Mouse (Mus musculus) limb, embryonic 12.5 days (tissue): Measurements from ENCODE around the gene Nudt13. TPM values are rescaled to one million over a fixed set of nuclear protein-coding genes. Genes with fewer than 3 reads are reported as not detected.

Experiments
- ATAC-seq: fragments of 200-750 bp; cut with Nextera tagmentation; 2 replicates; pipeline ENCODE4 v1.8.0; 2017; ENCODE audit warnings: low read depth, moderate TSS enrichment; ENCODE audit not compliant: insufficient number of reproducible peaks, insufficient read depth, low FRiP score, low TSS enrichment
- H3K27ac ChIP-seq: fragments of 300-500 bp; sonication (generic); 2 replicates; pipeline ENCODE4 v1.5.1; 2016; ENCODE audit warnings: mild to moderate bottlenecking, moderate library complexity
- H3K27me3 ChIP-seq: fragments of 300-500 bp; sonication (generic); 2 replicates; pipeline ENCODE4 v1.6.1; 2016; ENCODE audit warnings: mild to moderate bottlenecking, moderate library complexity
- H3K36me3 ChIP-seq: fragments of 300-500 bp; sonication (generic); 2 replicates; pipeline ENCODE4 v1.6.1; 2016; ENCODE audit warnings: mild to moderate bottlenecking, moderate library complexity
- H3K4me1 ChIP-seq: fragments of 300-500 bp; sonication (generic); replicated peaks from 2 replicates; pipeline ENCODE4 v1.6.1; 2016
- H3K4me2 ChIP-seq: fragments of 300-500 bp; sonication (generic); 2 replicates; pipeline ENCODE4 v1.6.1; 2016; ENCODE audit warnings: mild to moderate bottlenecking, moderate library complexity
- H3K4me3 ChIP-seq: fragments of 300-500 bp; sonication (generic); replicated peaks from 2 replicates; pipeline ENCODE4 v1.5.1; 2016; ENCODE audit warnings: mild to moderate bottlenecking
- H3K9ac ChIP-seq: fragments of 300-500 bp; sonication (generic); replicated peaks from 2 replicates; pipeline ENCODE4 v1.6.1; 2016; ENCODE audit warnings: mild to moderate bottlenecking, moderate library complexity
- H3K9me3 ChIP-seq: fragments of 300-500 bp; sonication (generic); 2 replicates; pipeline ENCODE4 v1.6.1; 2016; ENCODE audit warnings: mild to moderate bottlenecking, moderate library complexity
- WGBS: fragments of 180-500 bp; shearing (Covaris S2); methylation state at CpG from one replicate; pipeline ENCODE4 v1.1.7; 2016; 5-methylcytosine and 5-hydroxymethylcytosine counted together
- polyA plus RNA-seq: library from polyadenylated mRNA; unstranded; fragments of >200 nt; fragmentation: Nextera tagmentation; extraction: Ambion mirVana; gene quantifications from 2 replicates; pipeline ENCODE4 v1.2.1, GENCODE M21; 2016

Gene Nudt13
- polyA plus RNA-seq, 1 experiment from 2014 or later, result 20.2 TPM

DNA sequence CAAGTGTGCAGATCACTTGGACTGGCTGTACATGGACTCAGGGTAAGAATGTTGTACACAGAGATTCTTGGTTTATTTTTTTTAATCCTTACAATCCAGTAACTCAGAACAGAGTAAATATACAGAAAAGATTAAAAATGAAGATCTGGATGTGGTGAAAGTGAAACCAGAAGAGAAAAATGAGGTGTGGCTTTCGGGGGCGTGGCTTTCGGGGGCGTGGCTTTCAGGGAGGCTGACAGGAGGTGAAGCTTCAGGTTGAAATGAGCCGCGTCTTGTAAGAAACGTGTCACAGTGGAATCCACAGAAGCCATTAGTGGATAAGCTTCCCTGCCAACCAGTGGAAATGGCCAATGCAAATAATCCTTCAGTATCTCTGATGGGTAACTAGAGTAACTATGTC, 46.4 kb downstream of the Nudt13 start:
- no peak for ATAC-seq

GRCm38 (mm10) chr14:20345885-20346284, 51.4 kb downstream of the Nudt13 start:
- H3K36me3 ChIP-seq, result peaks cover 45% of the 10 kb centered on the region
- H3K4me2 ChIP-seq, result no peak overlapping the region
- H3K9ac ChIP-seq, result no peak overlapping the region
- no peak overlapping the region for H3K4me3 ChIP-seq
- no peak overlapping the region for H3K27ac ChIP-seq
- peaks cover 11% of the 10 kb centered on the region for H3K4me1 ChIP-seq
- no peak for ATAC-seq
- WGBS, result 91% methylated on average over 9 of the region's 9 CpGs
- H3K27me3 ChIP-seq, result no peaks in the 10 kb centered on the region
- H3K9me3 ChIP-seq, result no peaks in the 10 kb centered on the region

More for the DNA sequence above, 46.4 kb downstream of the Nudt13 start:
- no peaks in the 10 kb centered on the region for H3K9me3 ChIP-seq
- H3K36me3 ChIP-seq, result peaks cover 74% of the 10 kb centered on the region
- 82% methylated on average over 7 of the region's 7 CpGs for WGBS
- no peak overlapping the region for H3K4me2 ChIP-seq
- no peak overlapping the region for H3K4me3 ChIP-seq
- H3K27ac ChIP-seq, result no peak overlapping the region
- H3K9ac ChIP-seq, result no peak overlapping the region
- no peaks in the 10 kb centered on the region for H3K27me3 ChIP-seq
- no peaks in the 10 kb centered on the region for H3K4me1 ChIP-seq

DNA sequence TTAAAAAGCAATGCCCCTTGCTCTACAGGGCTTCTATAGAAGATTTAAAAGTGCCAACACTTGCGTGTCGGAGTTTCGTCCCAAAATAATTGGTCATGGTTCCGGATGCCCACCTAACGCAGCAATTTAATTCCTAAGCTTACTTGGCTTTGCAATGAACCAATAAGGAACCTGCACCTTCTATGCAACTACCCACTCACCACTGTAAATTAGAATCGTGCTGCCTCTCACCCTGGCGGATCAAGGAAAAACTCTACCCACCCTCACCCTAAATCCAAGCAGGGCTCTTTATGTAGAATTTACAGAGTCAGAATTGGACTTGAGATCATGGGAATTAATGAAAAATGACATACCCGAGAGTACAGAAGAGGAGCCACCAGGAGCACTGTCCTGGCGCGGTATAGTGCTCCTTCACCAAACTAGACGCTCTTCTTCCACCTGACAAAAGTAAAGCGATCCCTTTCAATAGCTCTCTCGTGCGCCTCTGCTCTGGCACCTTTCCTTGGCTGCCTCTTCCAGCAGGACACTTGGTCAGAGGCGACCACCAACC, 53.0 kb downstream of the Nudt13 start:
- 4% methylated on average over 15 of the region's 15 CpGs for WGBS
- peak; percentile 42; the same call in 1 of the 2 replicates for ATAC-seq
- H3K9ac ChIP-seq, result peak overlapping the region; percentile 88
- H3K4me2 ChIP-seq, result peak overlapping the region; percentile 65
- H3K4me1 ChIP-seq, result peaks cover 11% of the 10 kb centered on the region
- H3K9me3 ChIP-seq, result no peaks in the 10 kb centered on the region
- peak overlapping the region; percentile 87 for H3K27ac ChIP-seq
- H3K27me3 ChIP-seq, result no peaks in the 10 kb centered on the region
- peaks cover 40% of the 10 kb centered on the region for H3K36me3 ChIP-seq
- peak overlapping the region; percentile 67 for H3K4me3 ChIP-seq

DNA sequence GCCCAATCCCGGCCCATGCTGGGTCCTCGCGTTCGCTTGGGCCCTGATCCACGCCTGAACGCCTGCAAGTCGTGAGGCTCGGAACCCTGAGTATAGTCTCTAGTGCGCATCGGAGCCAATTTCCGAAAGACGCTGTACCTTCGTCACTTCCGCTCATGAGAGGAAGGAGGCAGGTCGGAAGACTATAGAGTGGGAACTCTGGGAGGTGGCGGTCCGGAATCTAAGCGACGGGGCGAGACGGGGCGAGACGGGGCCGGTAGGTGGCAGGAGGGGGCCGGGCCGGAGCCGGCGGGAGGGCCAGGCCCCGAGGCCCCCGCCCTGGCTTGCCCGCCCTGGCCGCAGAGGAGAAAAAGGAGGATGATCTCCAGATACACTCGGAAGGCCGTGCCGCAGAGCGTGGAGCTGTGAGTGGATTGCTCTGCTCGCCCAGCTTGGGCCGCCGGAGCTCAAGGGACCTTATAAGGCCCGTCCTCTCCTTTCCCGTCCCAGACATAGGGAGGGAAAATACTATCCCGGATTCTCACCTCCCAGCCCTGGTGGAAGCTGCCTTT, 53.6 kb downstream of the Nudt13 start, which contains the start of the genes Ecd and Fam149b:
Gene Ecd, minus strand, starts transcription at position 131 of the 551 bp plus-strand sequence.
Gene Fam149b, plus strand, starts transcription at position 172 of the 551 bp plus-strand sequence.
- H3K9ac ChIP-seq, result peak within 1 kb of the TSS; percentile 88
- WGBS, result under 1% methylated on average over 39 of the region's 42 CpGs
- peak within 1 kb of the TSS; percentile 67 for H3K4me3 ChIP-seq
- H3K27me3 ChIP-seq, result no peaks in the 10 kb centered on the region
- H3K4me1 ChIP-seq, result peaks cover 11% of the 10 kb centered on the region
- H3K4me2 ChIP-seq, result peak within 1 kb of the TSS; percentile 70
- peaks cover 41% of the 10 kb centered on the region for H3K36me3 ChIP-seq
- H3K27ac ChIP-seq, result peak within 1 kb of the TSS; percentile 87
- H3K9me3 ChIP-seq, result no peaks in the 10 kb centered on the region
- ATAC-seq, result peak; percentile 98

DNA sequence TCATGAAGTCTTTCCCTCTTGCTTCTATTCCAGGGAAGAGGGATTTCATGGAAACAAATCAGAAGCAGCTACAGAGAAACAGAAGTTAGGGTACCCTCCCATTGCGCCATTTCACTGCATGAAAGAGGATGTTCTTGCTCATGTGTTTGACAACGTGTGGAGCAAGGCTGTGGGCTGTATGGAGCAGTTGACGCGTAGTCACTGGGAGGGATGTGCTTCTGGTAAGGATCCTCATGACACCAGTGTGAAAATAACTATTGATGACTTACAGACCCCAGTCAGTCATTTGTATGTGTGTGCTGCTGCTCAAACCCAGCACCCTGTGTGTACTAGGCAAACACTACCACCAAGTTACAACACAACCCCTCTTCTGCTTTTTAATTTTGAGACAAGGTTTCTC, 68.7 kb downstream of the Nudt13 start:
- peaks cover 87% of the 10 kb centered on the region for H3K36me3 ChIP-seq
- no peaks in the 10 kb centered on the region for H3K9me3 ChIP-seq
- H3K4me2 ChIP-seq, result no peak overlapping the region
- no peaks in the 10 kb centered on the region for H3K27me3 ChIP-seq
- H3K4me1 ChIP-seq, result no peaks in the 10 kb centered on the region
- H3K27ac ChIP-seq, result no peak overlapping the region
- no peak overlapping the region for H3K9ac ChIP-seq
- H3K4me3 ChIP-seq, result no peak overlapping the region
- ATAC-seq, result no peak
- 93% methylated on average over 4 of the region's 4 CpGs for WGBS

Other genes starting within 250 kb of the Nudt13 start
- gene Saysd1, start 156.2 kb upstream of the Nudt13 start, polyA plus RNA-seq, result 10.3 and 10.6 TPM in 2 replicates
- 6.9 TPM in 2 replicates for gene Kcnk5, start 112.9 kb upstream of the Nudt13 start, polyA plus RNA-seq
- gene Kcnk16, start 25.5 kb upstream of the Nudt13 start, polyA plus RNA-seq, result not detected in 2 replicates
- gene Ecd, start 53.4 kb downstream of the Nudt13 start, polyA plus RNA-seq, result 56.8 and 58.9 TPM in 2 replicates
- 45.4 and 45.9 TPM in 2 replicates for gene Fam149b, start 53.5 kb downstream of the Nudt13 start, polyA plus RNA-seq
- gene Dnajc9, start 94.2 kb downstream of the Nudt13 start, polyA plus RNA-seq, result 234 and 245 TPM in 2 replicates
- gene Mrps16, start 98.9 kb downstream of the Nudt13 start, polyA plus RNA-seq, result 84.7 and 85.9 TPM in 2 replicates
- gene Cfap70, start 157.5 kb downstream of the Nudt13 start, polyA plus RNA-seq, result 0.21 and 0.64 TPM in 2 replicates
- gene Anxa7, start 185.4 kb downstream of the Nudt13 start, polyA plus RNA-seq, result 27.2 and 29.3 TPM in 2 replicates
- 1.3 and 1.4 TPM in 2 replicates for gene Mss51, start 202.2 kb downstream of the Nudt13 start, polyA plus RNA-seq